Mouse (Mus musculus) forebrain, embryonic 11.5 days (tissue): ENCODE results near the gene Naaladl2. TPM values are rescaled to one million over a fixed set of nuclear protein-coding genes. Genes with fewer than 3 reads are reported as not detected.

Source experiments
- ATAC-seq: fragments of 200-750 bp; cut with Nextera tagmentation; replicated peaks from 2 replicates; pipeline ENCODE4 v1.8.0; 2017; ENCODE audit warnings: moderate TSS enrichment; ENCODE audit not compliant: low FRiP score
- DNase-seq: peaks from one replicate; pipeline ENCODE4 v3.0.0-alpha.2; 2017; ENCODE audit warnings: low spot score
- H3K27ac ChIP-seq: fragments of 300-500 bp; sonication (generic); 2 replicates; pipeline ENCODE4 v1.5.1; 2014; ENCODE audit warnings: low read depth, low read length
- H3K27me3 ChIP-seq: fragments of 300-500 bp; sonication (generic); 2 replicates; pipeline ENCODE4 v1.6.1; 2014; ENCODE audit warnings: mild to moderate bottlenecking, low read length, mixed read lengths; ENCODE audit not compliant: control insufficient read depth, insufficient read depth
- H3K36me3 ChIP-seq: fragments of 300-500 bp; sonication (generic); 2 replicates; pipeline ENCODE4 v1.6.1; 2014; ENCODE audit warnings: mild to moderate bottlenecking, low read length, moderate library complexity, mixed read lengths; ENCODE audit not compliant: control insufficient read depth, insufficient read depth
- H3K4me1 ChIP-seq: fragments of 300-500 bp; sonication (generic); replicated peaks from 2 replicates; pipeline ENCODE4 v1.6.1; 2014; ENCODE audit warnings: low read length, mixed read lengths; ENCODE audit not compliant: control insufficient read depth, insufficient read depth
- H3K4me2 ChIP-seq: fragments of 300-500 bp; sonication (generic); 2 replicates; pipeline ENCODE4 v1.6.1; 2014; ENCODE audit warnings: low read depth, mild to moderate bottlenecking, low read length, moderate library complexity, mixed read lengths; ENCODE audit not compliant: severe bottlenecking
- H3K4me3 ChIP-seq: fragments of 300-500 bp; sonication (generic); 2 replicates; pipeline ENCODE4 v1.5.1; 2014; ENCODE audit warnings: low read depth, low read length
- H3K9ac ChIP-seq: fragments of 300-500 bp; sonication (generic); 2 replicates; pipeline ENCODE4 v1.6.1; 2014; ENCODE audit warnings: low read length
- H3K9me3 ChIP-seq: fragments of 300-500 bp; sonication (generic); 2 replicates; pipeline ENCODE4 v1.6.1; 2016; ENCODE audit warnings: low read length, mixed read lengths; ENCODE audit not compliant: control insufficient read depth
- WGBS: fragments of 180-500 bp; shearing (Covaris S2); extraction: QIAGEN DNeasy Blood & Tissue Kit; methylation state at CpG from one replicate; pipeline ENCODE4 v1.1.7; 2014; 5-methylcytosine and 5-hydroxymethylcytosine counted together
- polyA plus RNA-seq: library from polyadenylated mRNA; unstranded; fragments of >200 nt; fragmentation: Nextera tagmentation; extraction: Ambion mirVana; gene quantifications from 2 replicates; pipeline ENCODE4 v1.2.1, GENCODE M21; 2014

Gene Naaladl2
- polyA plus RNA-seq = 0.23 and 0.48 TPM in 2 replicates

GRCm38 (mm10) chr3:25143555-25144311 is at the start of gene Naaladl2:
Gene Naaladl2, minus strand, starts transcription at chr3:25144261.
- Histone ChIP-seq H3K9ac (peak within 1 kb of the TSS; percentile 81), H3K4me2 (peak within 1 kb of the TSS; percentile 61), H3K4me3 (peak within 1 kb of the TSS; percentile 62), H3K4me1 (0 out of 2 replicates have a peak, but pooled peaks cover 3% of the 10 kb centered on the region), H3K36me3 (no peaks in the 10 kb centered on the region), H3K27ac (peak within 1 kb of the TSS; percentile 41), H3K27me3 (no peaks in the 10 kb centered on the region), H3K9me3 (no peaks in the 10 kb centered on the region)
- peak; percentile 93 for ATAC-seq
- WGBS = under 1% methylated on average over 78 of the region's 93 CpGs
- peak; percentile 86 for DNase-seq

- no peak; the same call in 1 of the 2 replicates for ATAC-seq
- no peak for DNase-seq
Measured at GRCm38 (mm10) chr3:25151721-25152120, 7.7 kb upstream of the Naaladl2 start.

GRCm38 (mm10) chr3:25147271-25147670 is 3.2 kb upstream of the Naaladl2 start:
- Histone ChIP-seq H3K4me1 (0 out of 2 replicates have a peak, but pooled peaks cover 3% of the 10 kb centered on the region), H3K36me3 (no peaks in the 10 kb centered on the region), H3K4me3 (no peak overlapping the region), H3K4me2 (no peak overlapping the region), H3K9me3 (peaks cover 5% of the 10 kb centered on the region), H3K27me3 (no peaks in the 10 kb centered on the region), H3K9ac (no peak overlapping the region), H3K27ac (no peak overlapping the region)
- DNase-seq = no peak
- no peak for ATAC-seq

More at GRCm38 (mm10) chr3:25151721-25152120, 7.7 kb upstream of the Naaladl2 start:
- Histone ChIP-seq H3K27me3 (no peaks in the 10 kb centered on the region), H3K9me3 (peaks cover 5% of the 10 kb centered on the region), H3K4me1 (no peaks in the 10 kb centered on the region), H3K4me2 (no peak overlapping the region), H3K36me3 (no peaks in the 10 kb centered on the region), H3K9ac (no peak overlapping the region), H3K4me3 (no peak overlapping the region), H3K27ac (no peak overlapping the region)
- 91% methylated on average over 13 of the region's 13 CpGs for WGBS

DNA sequence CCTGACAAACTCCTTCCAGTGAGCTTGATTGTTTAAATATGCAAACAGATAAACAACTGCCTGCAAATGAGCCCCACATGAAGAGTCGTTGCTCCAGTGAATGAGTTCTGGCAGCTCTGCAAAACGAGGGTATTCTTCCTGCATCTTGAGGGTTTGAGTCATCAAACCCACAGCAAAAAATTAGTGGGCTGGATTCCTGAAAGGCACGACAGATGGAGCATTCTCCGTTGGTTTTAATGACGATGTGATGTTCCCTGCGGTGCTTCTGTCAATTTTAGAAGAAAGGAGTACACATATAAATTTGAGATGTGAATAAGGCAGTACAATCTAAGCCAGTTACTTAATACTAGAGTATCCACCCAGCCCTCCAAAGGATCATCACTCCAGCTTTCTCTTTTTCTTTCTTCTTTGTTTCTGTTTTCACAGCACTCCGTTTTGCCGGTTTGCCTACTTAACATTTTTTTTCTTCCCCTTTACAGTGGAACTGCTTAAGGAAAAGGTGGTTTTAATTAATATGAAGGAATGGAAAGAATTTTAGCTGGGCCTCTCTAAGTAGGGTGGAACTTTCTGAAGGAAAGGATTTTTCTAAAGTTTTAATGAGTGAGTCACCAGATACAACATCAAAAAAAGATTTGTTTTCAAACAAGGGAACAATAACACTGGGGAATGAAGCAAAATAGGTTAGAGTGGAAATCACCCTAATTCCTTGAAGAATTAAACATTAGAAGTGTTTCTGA is 1.1 kb upstream of the Naaladl2 start:
- Histone ChIP-seq H3K36me3 (no peaks in the 10 kb centered on the region), H3K9me3 (no peaks in the 10 kb centered on the region), H3K9ac (no peak overlapping the region), H3K4me3 (no peak overlapping the region), H3K27ac (0 out of 2 replicates have a peak overlapping the region, but pooled peaks have one; percentile 6), H3K4me1 (0 out of 2 replicates have a peak, but pooled peaks cover 3% of the 10 kb centered on the region), H3K4me2 (0 out of 2 replicates have a peak overlapping the region, but pooled peaks have one; percentile 5), H3K27me3 (no peaks in the 10 kb centered on the region)
- no peak for ATAC-seq
- WGBS = 6% methylated on average over 8 of the region's 8 CpGs
- no peak for DNase-seq

DNA sequence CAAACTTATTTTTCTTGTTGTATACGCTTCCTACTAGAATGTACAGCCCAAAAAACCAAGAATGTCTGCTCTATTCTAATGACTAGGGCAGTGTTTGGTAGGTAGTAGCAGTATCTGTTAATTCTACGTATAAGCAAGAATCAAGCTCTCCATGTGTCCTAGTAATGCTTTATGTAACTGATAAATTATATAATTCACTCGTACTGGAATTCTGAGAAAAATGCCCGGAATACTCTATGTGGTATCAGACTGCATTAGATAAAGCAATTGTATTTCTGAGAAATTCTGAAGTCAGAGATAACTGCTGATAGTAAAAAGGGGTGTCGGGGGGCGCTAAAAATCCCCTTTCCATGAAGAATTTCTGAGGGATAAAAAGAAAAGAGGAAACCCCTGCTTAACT is 950 bp downstream of the Naaladl2 start:
- peak overlapping the region; percentile 62 for H3K4me3 ChIP-seq

DNA sequence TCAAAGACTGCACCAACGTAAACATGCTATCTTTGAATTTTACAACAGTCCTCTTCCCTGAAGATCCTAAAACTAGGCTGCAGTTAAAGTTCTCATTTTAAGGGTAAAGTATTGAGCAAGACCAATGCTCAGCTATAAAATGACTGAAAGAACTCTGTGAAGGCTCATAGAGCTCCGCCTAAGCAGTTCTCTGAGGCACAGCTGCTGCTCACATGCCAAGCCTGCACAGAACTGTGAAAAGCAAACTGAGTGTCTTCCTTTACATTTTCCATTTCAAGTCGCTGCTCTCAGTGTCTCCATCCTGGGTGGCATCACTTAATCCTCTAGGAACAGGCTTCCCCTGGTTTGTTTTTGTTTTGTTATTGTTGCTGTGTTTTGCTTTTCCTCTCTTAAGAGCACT is 12.2 kb downstream of the Naaladl2 start:
- Histone ChIP-seq H3K27me3 (no peaks in the 10 kb centered on the region), H3K9me3 (no peaks in the 10 kb centered on the region), H3K9ac (no peak overlapping the region), H3K36me3 (no peaks in the 10 kb centered on the region), H3K4me2 (no peak overlapping the region), H3K4me1 (no peaks in the 10 kb centered on the region), H3K4me3 (no peak overlapping the region), H3K27ac (no peak overlapping the region)
- no peak for DNase-seq
- WGBS = 47% methylated on average over 3 of the region's 3 CpGs
- no peak for ATAC-seq

More for the DNA sequence above, 950 bp downstream of the Naaladl2 start:
- 0 out of 2 replicates have a peak, but pooled peaks cover 3% of the 10 kb centered on the region for H3K4me1 ChIP-seq
- peak overlapping the region; percentile 81 for H3K9ac ChIP-seq
- no peaks in the 10 kb centered on the region for H3K27me3 ChIP-seq
- no peaks in the 10 kb centered on the region for H3K9me3 ChIP-seq
- no peak for DNase-seq
- 50% methylated on average over 6 of the region's 6 CpGs for WGBS
- ATAC-seq = no peak
- H3K4me2 ChIP-seq = peak overlapping the region; percentile 61
- no peak overlapping the region for H3K27ac ChIP-seq
- H3K36me3 ChIP-seq = no peaks in the 10 kb centered on the region

- DNase-seq (no peak), ATAC-seq (peak; percentile 39; the same call in 1 of the 2 replicates)
- 6% methylated on average over 4 of the region's 4 CpGs for WGBS
- no peak overlapping the region for H3K27ac ChIP-seq
- no peaks in the 10 kb centered on the region for H3K36me3 ChIP-seq
- no peaks in the 10 kb centered on the region for H3K27me3 ChIP-seq
- H3K4me2 ChIP-seq = no peak overlapping the region
- no peaks in the 10 kb centered on the region; the same call in 1 of the 2 replicates for H3K4me1 ChIP-seq
- no peak overlapping the region for H3K9ac ChIP-seq
- no peaks in the 10 kb centered on the region for H3K9me3 ChIP-seq
- no peak overlapping the region for H3K4me3 ChIP-seq
Measured at GRCm38 (mm10) chr3:25127864-25128263, 16.2 kb downstream of the Naaladl2 start.

DNA sequence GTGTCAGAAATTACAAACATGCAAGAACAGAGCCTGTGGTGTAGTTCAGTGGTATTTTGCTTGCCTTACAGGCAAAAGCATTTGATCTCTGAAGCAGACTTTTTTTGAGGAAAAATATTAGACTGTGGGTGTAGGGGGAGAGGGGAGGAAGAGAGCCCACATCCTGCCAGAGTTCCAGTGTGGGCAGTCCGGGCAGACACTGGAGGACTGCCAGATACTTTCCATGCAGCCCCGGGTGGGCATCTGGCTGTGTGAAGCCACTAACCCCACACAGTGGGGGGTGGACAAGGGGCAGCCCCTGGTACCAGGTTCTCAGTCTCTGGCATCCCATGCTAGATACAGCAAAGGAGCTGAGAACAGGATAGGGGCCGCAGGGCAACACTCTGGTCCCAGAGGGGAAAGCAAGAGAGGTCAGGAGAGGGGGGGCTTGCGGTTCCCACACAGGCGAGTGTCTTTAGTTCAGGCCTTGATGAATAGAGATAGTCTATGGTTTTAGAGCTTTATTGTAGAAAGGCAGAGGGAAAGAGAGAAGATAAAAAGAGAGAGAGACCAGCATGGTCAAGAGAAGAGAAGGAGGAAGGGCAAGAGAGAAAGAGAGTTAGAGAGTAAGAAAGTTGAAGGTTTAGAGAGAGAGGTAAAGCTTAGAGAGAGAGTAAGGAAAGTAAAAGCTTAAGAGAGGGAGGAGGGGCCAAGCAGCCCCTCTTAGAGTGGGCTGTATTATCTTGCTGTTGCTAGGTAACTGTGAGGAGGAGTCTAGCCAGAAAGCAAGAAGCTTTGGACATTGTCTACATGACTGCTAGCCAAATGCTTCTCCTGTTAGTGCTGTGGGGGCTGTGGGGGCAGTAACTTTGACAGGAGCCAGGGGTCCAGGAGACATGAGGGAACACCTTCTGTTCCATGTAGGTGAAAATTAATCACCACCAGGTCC is 18.9 kb downstream of the Naaladl2 start:
- Histone ChIP-seq H3K9me3 (no peaks in the 10 kb centered on the region), H3K27me3 (no peaks in the 10 kb centered on the region), H3K36me3 (no peaks in the 10 kb centered on the region), H3K9ac (no peak overlapping the region), H3K4me1 (no peaks in the 10 kb centered on the region; the same call in 1 of the 2 replicates), H3K4me2 (no peak overlapping the region), H3K27ac (no peak overlapping the region), H3K4me3 (no peak overlapping the region)
- DNase-seq (peak; percentile 50), ATAC-seq (peak; percentile 76)
- WGBS = 26% methylated on average over 5 of the region's 5 CpGs
